8 mouse cellular contexts compared by ENCODE assay signal in genomic region chr8:95141026-95141425, GRCm38 (mm10).
DNase-seq lines count a peak whose midpoint lies in the region; ATAC-seq and TF ChIP-seq lines count a peak whose summit lies in the region.

No protein-coding gene starts in this region.

- ATAC-seq in heart, embryonic 12.5 days (ENCODE audit: insufficient number of reproducible peaks, low FRiP score) = no peak
- ATAC-seq in liver, embryonic 11.5 days (replicated peaks; ENCODE audit: low FRiP score) = no peak
- ATAC-seq in midbrain, postnatal 0 days (ENCODE audit: low FRiP score) = no peak
- ATAC-seq in frontal cortex, adult (ENCODE audit: low TSS enrichment) = no peak

- 91% methylated on average over 1 of the region's 1 CpGs for WGBS in heart, embryonic 12.5 days
- 56% methylated on average over 1 of the region's 1 CpGs for WGBS in liver, embryonic 11.5 days
- 85% methylated on average over 1 of the region's 1 CpGs for WGBS in midbrain, postnatal 0 days

- peak overlapping the region; percentile 96 for H3K4me2 ChIP-seq in heart, embryonic 12.5 days
- peak overlapping the region; percentile 87 for H3K4me2 ChIP-seq in liver, embryonic 11.5 days
- peak overlapping the region; percentile 95 for H3K4me2 ChIP-seq in midbrain, postnatal 0 days (ENCODE audit: low read depth, low read length, poor library complexity, severe bottlenecking)

- no peaks in the 10 kb centered on the region for H3K9me3 ChIP-seq in heart, embryonic 12.5 days (replicated peaks)
- H3K9me3 ChIP-seq in liver, embryonic 11.5 days (ENCODE audit: control insufficient read depth, low read length) = no peaks in the 10 kb centered on the region
- H3K9me3 ChIP-seq in midbrain, postnatal 0 days (ENCODE audit: low read length) = no peaks in the 10 kb centered on the region

- 0 out of 2 replicates have a peak overlapping the region, but pooled peaks have one; percentile 88 for H3K9ac ChIP-seq in heart, embryonic 12.5 days
- no peak overlapping the region for H3K9ac ChIP-seq in liver, embryonic 11.5 days (ENCODE audit: low read depth, low read length)
- H3K9ac ChIP-seq in midbrain, postnatal 0 days (replicated peaks; ENCODE audit: low read length, poor library complexity, severe bottlenecking) = no peak overlapping the region

- H3K27me3 ChIP-seq in heart, embryonic 12.5 days (replicated peaks) = peaks cover 9% of the 10 kb centered on the region; the same call in 1 of the 2 replicates
- H3K27me3 ChIP-seq in liver, embryonic 11.5 days (replicated peaks; ENCODE audit: control insufficient read depth, insufficient read depth, low read length) = peaks cover 35% of the 10 kb centered on the region
- no peaks in the 10 kb centered on the region; the same call in 1 of the 2 replicates for H3K27me3 ChIP-seq in midbrain, postnatal 0 days (ENCODE audit: insufficient read depth, low read length)

- H3K36me3 ChIP-seq in heart, embryonic 12.5 days = 0 out of 2 replicates have a peak, but pooled peaks cover 4% of the 10 kb centered on the region
- H3K36me3 ChIP-seq in liver, embryonic 11.5 days (ENCODE audit: control insufficient read depth, insufficient read depth, low read length) = no peaks in the 10 kb centered on the region
- no peaks in the 10 kb centered on the region; the same call in 1 of the 2 replicates for H3K36me3 ChIP-seq in midbrain, postnatal 0 days (ENCODE audit: insufficient read depth, low read length)

- H3K27ac ChIP-seq in layer of hippocampus, adult 2 months = peak overlapping the region; percentile 52; the same call in 1 of the 2 replicates
- H3K27ac ChIP-seq in heart, embryonic 12.5 days (ENCODE audit: poor library complexity, severe bottlenecking) = no peak overlapping the region
- H3K27ac ChIP-seq in liver, embryonic 11.5 days (ENCODE audit: low read depth, low read length) = no peak overlapping the region
- no peak overlapping the region for H3K27ac ChIP-seq in midbrain, postnatal 0 days (ENCODE audit: low read depth, low read length)

- no peak for DNase-seq in layer of hippocampus, adult 2 months (ENCODE audit: low spot score in 2 of 2)
- no peak for DNase-seq in layer of hippocampus, postnatal 14 days (ENCODE audit: low spot score in 2 of 2)
- DNase-seq in liver, embryonic 11.5 days (ENCODE audit: low spot score) = no peak
- no peak for DNase-seq in midbrain, postnatal 0 days (ENCODE audit: low spot score)
- no peak for DNase-seq in adrenal gland, postnatal 14 days
- DNase-seq in layer of hippocampus, postnatal 10 days (ENCODE audit: low spot score in 2 of 2) = no peak

- peaks cover 56% of the 10 kb centered on the region for H3K4me1 ChIP-seq in heart, embryonic 12.5 days (replicated peaks)
- peaks cover 28% of the 10 kb centered on the region for H3K4me1 ChIP-seq in liver, embryonic 11.5 days (replicated peaks; ENCODE audit: control insufficient read depth, insufficient read depth, low read length)
- peaks cover 30% of the 10 kb centered on the region for H3K4me1 ChIP-seq in midbrain, postnatal 0 days (ENCODE audit: insufficient read depth, low read length)

- TF ChIP-seq CTCF in layer of hippocampus, adult 2 months (conservative IDR thresholded peaks at IDR 0.05) = no peak
- no peak for TF ChIP-seq CTCF in midbrain, postnatal 0 days (IDR thresholded peaks at IDR 0.05)

- H3K4me3 ChIP-seq in layer of hippocampus, adult 2 months = peak overlapping the region; percentile 78
- peak overlapping the region; percentile 74; the same call in 1 of the 2 replicates for H3K4me3 ChIP-seq in heart, embryonic 12.5 days
- H3K4me3 ChIP-seq in liver, embryonic 11.5 days (ENCODE audit: low read depth, low read length) = no peak overlapping the region
- H3K4me3 ChIP-seq in midbrain, postnatal 0 days (ENCODE audit: low read depth, low read length) = peak overlapping the region; percentile 79; the same call in 1 of the 2 replicates
